Mouse (Mus musculus) kidney, adult 2 months (tissue): Measurements from ENCODE around the gene Trappc3.

ENCODE experiments used
- CTCF ChIP-seq: fragments of 200-500 bp; conservative IDR thresholded peaks from 2 replicates; pipeline ENCODE4 v1.5.1; 2011; ENCODE audit warnings: low read depth, mild to moderate bottlenecking, control low read depth, low read length, moderate library complexity, mixed read lengths; ENCODE audit not compliant: insufficient read depth, insufficient read length
- POLR2A ChIP-seq: fragments of 200-500 bp; IDR thresholded peaks from one replicate; pipeline ENCODE4 v1.6.1; 2011; ENCODE audit warnings: low read depth, low read length, control low read depth

GRCm38 (mm10) chr4:126321854-126322511, 59.9 kb downstream of the Trappc3 start:
- TF ChIP-seq POLR2A, result no peak
- no peak for TF ChIP-seq CTCF
